Mouse (Mus musculus) megakaryocyte, embryonic 14.5 days (primary cell): ENCODE measurements at regions not wholly inside any gene's neighbourhood (a gene's known extent, or its start where the extent isn't known, plus 50 kb on each side); places are given as distances from the start of the nearest gene placed in this dataset.

ENCODE experiments used
- FLI1 ChIP-seq: IDR thresholded peaks from 2 replicates; pipeline ENCODE4 v1.6.1; 2012; ENCODE audit warnings: low read length, inconsistent platforms, mixed read lengths
- GATA1 ChIP-seq: IDR thresholded peaks from 3 replicates; pipeline ENCODE4 v1.6.1; 2012; ENCODE audit warnings: mixed read lengths, low read length, inconsistent platforms, borderline replicate concordance

DNA sequence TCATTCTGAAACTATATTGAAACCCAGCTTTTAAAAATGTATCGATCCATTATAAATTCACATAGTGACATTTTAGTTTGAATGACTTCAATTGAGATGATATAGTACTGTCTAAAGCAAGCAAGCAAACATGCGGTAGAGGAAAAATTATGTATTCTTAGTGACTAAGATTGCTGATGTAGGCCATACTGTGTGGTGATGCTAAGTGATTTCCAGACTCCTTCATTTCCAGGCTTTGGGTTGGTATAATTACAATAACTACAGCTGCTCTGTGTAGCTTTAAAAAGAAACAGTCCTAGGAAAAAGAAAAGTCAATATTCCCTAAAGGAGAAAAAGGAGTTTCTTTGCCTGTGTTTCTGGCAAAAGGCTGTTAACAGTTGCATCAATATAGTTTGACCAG, 175.0 kb downstream of the Rps12 start:
- TF ChIP-seq GATA1 (no peak), FLI1 (no peak)
